Mouse (Mus musculus): Measurements from ENCODE around the gene Rpgrip1.
A peak's percentile ranks its signal among the peaks of the same experiment; 100 is the strongest.

DNA sequence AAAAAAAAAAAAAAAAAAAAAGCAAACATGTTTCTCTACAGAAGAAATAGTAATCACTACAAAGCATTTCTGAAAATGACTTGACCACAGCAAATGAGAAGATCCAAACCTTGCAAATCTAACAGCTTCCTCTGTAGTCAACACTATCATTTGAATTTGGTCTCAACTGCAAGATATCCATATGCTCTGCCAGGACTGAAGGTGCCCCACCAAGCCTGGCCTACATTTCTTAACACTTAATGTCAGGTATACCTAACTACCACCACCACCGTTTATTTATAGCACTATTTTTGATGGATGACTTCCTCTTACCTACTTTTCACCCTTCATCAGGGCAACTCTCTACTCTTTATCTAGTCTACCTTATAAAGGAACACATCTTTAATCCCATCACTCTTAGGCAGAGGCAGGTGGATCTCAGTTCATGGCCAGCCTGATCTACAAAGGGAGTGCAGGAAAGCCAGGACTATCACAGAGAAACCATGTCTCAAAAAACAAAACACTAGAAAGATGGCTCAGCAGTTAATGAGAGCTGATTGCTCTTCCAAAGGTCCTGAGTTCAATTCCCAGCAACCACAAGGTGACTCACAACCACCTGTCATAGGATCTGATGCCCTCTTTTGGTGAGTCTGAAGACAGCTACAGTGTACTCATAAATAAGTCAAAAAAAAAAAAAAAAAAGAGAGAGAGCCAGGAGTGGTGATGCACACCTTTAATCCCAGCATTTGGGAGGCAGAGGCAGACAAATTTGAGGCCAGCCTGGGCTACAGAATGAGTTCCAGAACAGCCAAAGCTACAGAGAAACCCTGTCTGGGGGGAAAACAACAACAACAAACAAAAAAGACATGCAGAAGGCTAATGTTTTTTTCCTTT lies 9.0 kb upstream of the Rpgrip1 start:
- TF ChIP-seq EP300 (optimal IDR thresholded peaks at IDR 0.05) (no peak), CTCF (IDR thresholded peaks at IDR 0.05; ENCODE audit: low read depth) (peak; percentile 12; the same call in 1 of the 2 replicates)
